Mouse (Mus musculus) left cerebral cortex, adult 9 months (tissue): Measurements from ENCODE around the gene Spata19.

ENCODE experiments used
- DNase-seq, 2 experiments: peaks; one replicate each; pipeline ENCODE4 v3.0.0; 2022; ENCODE audit warnings: low spot score in 2 of 2

Gene Spata19

GRCm38 (mm10) chr9:27396500-27396899 is at the start of gene Spata19:
Spata19 (plus strand) TSS chr9:27396800.
- DNase-seq: no peak

- peak in 1 of 2 experiments; percentile 41 for DNase-seq
These were observed 43.5 kb upstream of the Spata19 start for GRCm38 (mm10) chr9:27353082-27353481.

- DNase-seq: no peak
These were observed 38.7 kb upstream of the Spata19 start for GRCm38 (mm10) chr9:27357893-27358292.

- DNase-seq: no peak
These were observed 29.4 kb upstream of the Spata19 start for GRCm38 (mm10) chr9:27367231-27367630.

- no peak for DNase-seq
These were observed 27.5 kb upstream of the Spata19 start for GRCm38 (mm10) chr9:27369108-27369507.

GRCm38 (mm10) chr9:27375746-27376145 is 20.9 kb upstream of the Spata19 start:
- no peak for DNase-seq

- DNase-seq: no peak
These were observed 9.6 kb upstream of the Spata19 start for GRCm38 (mm10) chr9:27386951-27387350.

- DNase-seq: peak; percentile 45 to 51
These were observed 4.6 kb downstream of the Spata19 start for GRCm38 (mm10) chr9:27401169-27401568.

- DNase-seq: peak in 1 of 2 experiments; percentile 56
These were observed 13.1 kb downstream of the Spata19 start for GRCm38 (mm10) chr9:27409733-27410132.

GRCm38 (mm10) chr9:27414058-27414460 is 17.5 kb downstream of the Spata19 start:
- peak; percentile 52 to 84 for DNase-seq

- DNase-seq: peak in 1 of 2 experiments; percentile 39
These were observed 27.9 kb downstream of the Spata19 start for GRCm38 (mm10) chr9:27424511-27424910.

- no peak for DNase-seq
These were observed 32.0 kb downstream of the Spata19 start for GRCm38 (mm10) chr9:27428552-27428951.

GRCm38 (mm10) chr9:27433301-27433700 is 36.7 kb downstream of the Spata19 start:
- DNase-seq: no peak

- DNase-seq: no peak
These were observed 39.3 kb downstream of the Spata19 start for GRCm38 (mm10) chr9:27435936-27436335.

- peak in 1 of 2 experiments; percentile 66 for DNase-seq
These were observed 40.9 kb downstream of the Spata19 start for GRCm38 (mm10) chr9:27437391-27438061.

- no peak for DNase-seq
These were observed 53.3 kb downstream of the Spata19 start for GRCm38 (mm10) chr9:27449780-27450422.
